Mouse (Mus musculus): Measurements from ENCODE around the gene Apmap. TPM values are rescaled to one million over a fixed set of nuclear protein-coding genes. Genes with fewer than 3 reads are reported as not detected.

Apmap gene
- polyA plus RNA-seq, 1 experiment from 2014 or later, result 26.2 TPM

GRCm38 (mm10) chr2:150647681-150648299 lies 39.4 kb upstream of the Apmap start:
- Histone ChIP-seq H3K4me3 (ENCODE audit: low read depth, low read length) (no peak overlapping the region), H3K27me3 (ENCODE audit: control insufficient read depth, insufficient read depth, low read length) (no peaks in the 10 kb centered on the region), H3K27ac (replicated peaks; ENCODE audit: low read depth, low read length) (no peak overlapping the region), H3K4me2 (ENCODE audit: low read depth, severe bottlenecking) (no peak overlapping the region), H3K36me3 (ENCODE audit: control insufficient read depth, insufficient read depth, low read length) (no peaks in the 10 kb centered on the region), H3K4me1 (ENCODE audit: control insufficient read depth, insufficient read depth, low read length) (peaks cover 5% of the 10 kb centered on the region; the same call in 1 of the 2 replicates), H3K9me3 (ENCODE audit: control insufficient read depth, low read length) (no peaks in the 10 kb centered on the region), H3K9ac (ENCODE audit: low read length) (no peak overlapping the region)
- DNase-seq (ENCODE audit: low spot score) (no peak), ATAC-seq (ENCODE audit: insufficient number of reproducible peaks, low FRiP score, low TSS enrichment, low read depth) (no peak)
- 85% methylated on average over 14 of the region's 14 CpGs for WGBS

- Histone ChIP-seq H3K4me2 (ENCODE audit: low read depth, severe bottlenecking) (no peak overlapping the region), H3K27me3 (ENCODE audit: control insufficient read depth, insufficient read depth, low read length) (no peaks in the 10 kb centered on the region), H3K4me3 (ENCODE audit: low read depth, low read length) (no peak overlapping the region), H3K9me3 (ENCODE audit: control insufficient read depth, low read length) (no peaks in the 10 kb centered on the region), H3K9ac (ENCODE audit: low read length) (no peak overlapping the region), H3K4me1 (ENCODE audit: control insufficient read depth, insufficient read depth, low read length) (peaks cover 5% of the 10 kb centered on the region; the same call in 1 of the 2 replicates), H3K27ac (replicated peaks; ENCODE audit: low read depth, low read length) (no peak overlapping the region), H3K36me3 (ENCODE audit: control insufficient read depth, insufficient read depth, low read length) (no peaks in the 10 kb centered on the region)
- no peak for ATAC-seq (ENCODE audit: insufficient number of reproducible peaks, low FRiP score, low TSS enrichment, low read depth)
- WGBS, result 83% methylated on average over 8 of the region's 8 CpGs
- no peak for DNase-seq (ENCODE audit: low spot score)
These were observed 38.2 kb upstream of the Apmap start for GRCm38 (mm10) chr2:150646411-150647121.

GRCm38 (mm10) chr2:150645225-150645624 lies 36.9 kb upstream of the Apmap start:
- DNase-seq (ENCODE audit: low spot score), result no peak
- Histone ChIP-seq H3K4me3 (ENCODE audit: low read depth, low read length) (no peak overlapping the region), H3K36me3 (ENCODE audit: control insufficient read depth, insufficient read depth, low read length) (no peaks in the 10 kb centered on the region), H3K27ac (replicated peaks; ENCODE audit: low read depth, low read length) (no peak overlapping the region), H3K4me1 (ENCODE audit: control insufficient read depth, insufficient read depth, low read length) (peaks cover 2% of the 10 kb centered on the region; the same call in 1 of the 2 replicates), H3K9me3 (ENCODE audit: control insufficient read depth, low read length) (no peaks in the 10 kb centered on the region), H3K27me3 (ENCODE audit: control insufficient read depth, insufficient read depth, low read length) (no peaks in the 10 kb centered on the region), H3K9ac (ENCODE audit: low read length) (no peak overlapping the region), H3K4me2 (ENCODE audit: low read depth, severe bottlenecking) (no peak overlapping the region)
- 86% methylated on average over 4 of the region's 4 CpGs for WGBS
- ATAC-seq (ENCODE audit: insufficient number of reproducible peaks, low FRiP score, low TSS enrichment, low read depth), result no peak

- WGBS, result 74% methylated on average over 8 of the region's 8 CpGs
- Histone ChIP-seq H3K27ac (replicated peaks; ENCODE audit: low read depth, low read length) (no peak overlapping the region), H3K36me3 (ENCODE audit: control insufficient read depth, insufficient read depth, low read length) (no peaks in the 10 kb centered on the region), H3K4me2 (ENCODE audit: low read depth, severe bottlenecking) (no peak overlapping the region), H3K4me3 (ENCODE audit: low read depth, low read length) (no peak overlapping the region), H3K27me3 (ENCODE audit: control insufficient read depth, insufficient read depth, low read length) (no peaks in the 10 kb centered on the region), H3K9me3 (ENCODE audit: control insufficient read depth, low read length) (no peaks in the 10 kb centered on the region), H3K4me1 (ENCODE audit: control insufficient read depth, insufficient read depth, low read length) (no peaks in the 10 kb centered on the region), H3K9ac (ENCODE audit: low read length) (no peak overlapping the region)
- DNase-seq (ENCODE audit: low spot score), result no peak
- peak; percentile 75; the same call in 1 of the 2 replicates for ATAC-seq (ENCODE audit: insufficient number of reproducible peaks, low FRiP score, low TSS enrichment, low read depth)
These were observed 35.5 kb upstream of the Apmap start for GRCm38 (mm10) chr2:150643726-150644415.

GRCm38 (mm10) chr2:150643166-150643565 lies 34.8 kb upstream of the Apmap start:
- H3K27me3 ChIP-seq (ENCODE audit: control insufficient read depth, insufficient read depth, low read length), result no peaks in the 10 kb centered on the region
- H3K36me3 ChIP-seq (ENCODE audit: control insufficient read depth, insufficient read depth, low read length), result no peaks in the 10 kb centered on the region
- ATAC-seq (ENCODE audit: insufficient number of reproducible peaks, low FRiP score, low TSS enrichment, low read depth) (no peak), DNase-seq (ENCODE audit: low spot score) (no peak)
- H3K9ac ChIP-seq (ENCODE audit: low read length), result no peak overlapping the region
- no peaks in the 10 kb centered on the region for H3K4me1 ChIP-seq (ENCODE audit: control insufficient read depth, insufficient read depth, low read length)
- H3K4me3 ChIP-seq (ENCODE audit: low read depth, low read length), result no peak overlapping the region
- no peak overlapping the region for H3K4me2 ChIP-seq (ENCODE audit: low read depth, severe bottlenecking)
- H3K9me3 ChIP-seq (ENCODE audit: control insufficient read depth, low read length), result no peaks in the 10 kb centered on the region
- WGBS, result 93% methylated on average over 1 of the region's 1 CpGs
- no peak overlapping the region for H3K27ac ChIP-seq (replicated peaks; ENCODE audit: low read depth, low read length)

GRCm38 (mm10) chr2:150638370-150638733 lies 30.0 kb upstream of the Apmap start:
- Histone ChIP-seq H3K27ac (replicated peaks; ENCODE audit: low read depth, low read length) (no peak overlapping the region), H3K4me3 (ENCODE audit: low read depth, low read length) (no peak overlapping the region), H3K9me3 (ENCODE audit: control insufficient read depth, low read length) (no peaks in the 10 kb centered on the region), H3K27me3 (ENCODE audit: control insufficient read depth, insufficient read depth, low read length) (no peaks in the 10 kb centered on the region), H3K4me1 (ENCODE audit: control insufficient read depth, insufficient read depth, low read length) (no peaks in the 10 kb centered on the region), H3K36me3 (ENCODE audit: control insufficient read depth, insufficient read depth, low read length) (no peaks in the 10 kb centered on the region), H3K4me2 (ENCODE audit: low read depth, severe bottlenecking) (no peak overlapping the region), H3K9ac (ENCODE audit: low read length) (no peak overlapping the region)
- no peak for DNase-seq (ENCODE audit: low spot score)
- WGBS, result 61% methylated on average over 2 of the region's 2 CpGs
- ATAC-seq (ENCODE audit: insufficient number of reproducible peaks, low FRiP score, low TSS enrichment, low read depth), result no peak

- WGBS, result 59% methylated on average over 6 of the region's 6 CpGs
- ATAC-seq (ENCODE audit: insufficient number of reproducible peaks, low FRiP score, low TSS enrichment, low read depth), result no peak
These were observed 29.5 kb upstream of the Apmap start for GRCm38 (mm10) chr2:150637702-150638369.

GRCm38 (mm10) chr2:150635877-150636446 lies 27.6 kb upstream of the Apmap start:
- Histone ChIP-seq H3K4me2 (ENCODE audit: low read depth, severe bottlenecking) (no peak overlapping the region), H3K9ac (ENCODE audit: low read length) (no peak overlapping the region), H3K27me3 (ENCODE audit: control insufficient read depth, insufficient read depth, low read length) (no peaks in the 10 kb centered on the region), H3K4me1 (ENCODE audit: control insufficient read depth, insufficient read depth, low read length) (no peaks in the 10 kb centered on the region), H3K4me3 (ENCODE audit: low read depth, low read length) (no peak overlapping the region), H3K9me3 (ENCODE audit: control insufficient read depth, low read length) (no peaks in the 10 kb centered on the region), H3K27ac (replicated peaks; ENCODE audit: low read depth, low read length) (no peak overlapping the region), H3K36me3 (ENCODE audit: control insufficient read depth, insufficient read depth, low read length) (no peaks in the 10 kb centered on the region)
- whole genome bisulfite sequencing, result 79% methylated on average over 3 of the region's 3 CpGs
- ATAC-seq (ENCODE audit: insufficient number of reproducible peaks, low FRiP score, low TSS enrichment, low read depth) (no peak), DNase-seq (ENCODE audit: low spot score) (no peak)

More at GRCm38 (mm10) chr2:150637702-150638369, 29.5 kb upstream of the Apmap start:
- Histone ChIP-seq H3K9ac (ENCODE audit: low read length) (no peak overlapping the region), H3K4me1 (ENCODE audit: control insufficient read depth, insufficient read depth, low read length) (no peaks in the 10 kb centered on the region), H3K4me3 (ENCODE audit: low read depth, low read length) (no peak overlapping the region), H3K27me3 (ENCODE audit: control insufficient read depth, insufficient read depth, low read length) (no peaks in the 10 kb centered on the region), H3K9me3 (ENCODE audit: control insufficient read depth, low read length) (no peaks in the 10 kb centered on the region), H3K27ac (replicated peaks; ENCODE audit: low read depth, low read length) (no peak overlapping the region), H3K36me3 (ENCODE audit: control insufficient read depth, insufficient read depth, low read length) (no peaks in the 10 kb centered on the region), H3K4me2 (ENCODE audit: low read depth, severe bottlenecking) (no peak overlapping the region)
- DNase-seq (ENCODE audit: low spot score), result no peak
